Mouse (Mus musculus) forebrain, embryonic 11.5 days (tissue): Measurements from ENCODE around the gene Fndc3b. TPM values are rescaled to one million over a fixed set of nuclear protein-coding genes. Genes with fewer than 3 reads are reported as not detected.

Experiments
- ATAC-seq: fragments of 200-750 bp; cut with Nextera tagmentation; replicated peaks from 2 replicates; pipeline ENCODE4 v1.8.0; 2017; ENCODE audit warnings: moderate TSS enrichment; ENCODE audit not compliant: low FRiP score
- DNase-seq: peaks from one replicate; pipeline ENCODE4 v3.0.0-alpha.2; 2017; ENCODE audit warnings: low spot score
- H3K27ac ChIP-seq: fragments of 300-500 bp; sonication (generic); 2 replicates; pipeline ENCODE4 v1.5.1; 2014; ENCODE audit warnings: low read depth, low read length
- H3K27me3 ChIP-seq: fragments of 300-500 bp; sonication (generic); 2 replicates; pipeline ENCODE4 v1.6.1; 2014; ENCODE audit warnings: mild to moderate bottlenecking, low read length, mixed read lengths; ENCODE audit not compliant: control insufficient read depth, insufficient read depth
- H3K36me3 ChIP-seq: fragments of 300-500 bp; sonication (generic); 2 replicates; pipeline ENCODE4 v1.6.1; 2014; ENCODE audit warnings: mild to moderate bottlenecking, low read length, moderate library complexity, mixed read lengths; ENCODE audit not compliant: control insufficient read depth, insufficient read depth
- H3K4me1 ChIP-seq: fragments of 300-500 bp; sonication (generic); replicated peaks from 2 replicates; pipeline ENCODE4 v1.6.1; 2014; ENCODE audit warnings: low read length, mixed read lengths; ENCODE audit not compliant: control insufficient read depth, insufficient read depth
- H3K4me2 ChIP-seq: fragments of 300-500 bp; sonication (generic); 2 replicates; pipeline ENCODE4 v1.6.1; 2014; ENCODE audit warnings: low read depth, mild to moderate bottlenecking, low read length, moderate library complexity, mixed read lengths; ENCODE audit not compliant: severe bottlenecking
- H3K4me3 ChIP-seq: fragments of 300-500 bp; sonication (generic); 2 replicates; pipeline ENCODE4 v1.5.1; 2014; ENCODE audit warnings: low read depth, low read length
- H3K9ac ChIP-seq: fragments of 300-500 bp; sonication (generic); 2 replicates; pipeline ENCODE4 v1.6.1; 2014; ENCODE audit warnings: low read length
- H3K9me3 ChIP-seq: fragments of 300-500 bp; sonication (generic); 2 replicates; pipeline ENCODE4 v1.6.1; 2016; ENCODE audit warnings: low read length, mixed read lengths; ENCODE audit not compliant: control insufficient read depth
- WGBS: fragments of 180-500 bp; shearing (Covaris S2); extraction: QIAGEN DNeasy Blood & Tissue Kit; methylation state at CpG from one replicate; pipeline ENCODE4 v1.1.7; 2014; 5-methylcytosine and 5-hydroxymethylcytosine counted together
- polyA plus RNA-seq: library from polyadenylated mRNA; unstranded; fragments of >200 nt; fragmentation: Nextera tagmentation; extraction: Ambion mirVana; gene quantifications from 2 replicates; pipeline ENCODE4 v1.2.1, GENCODE M21; 2014

The Fndc3b gene
- polyA plus RNA-seq, 1 experiment from 2014 or later = 11.3 TPM

- no peak overlapping the region for H3K4me2 ChIP-seq
- H3K27ac ChIP-seq = no peak overlapping the region
- no peaks in the 10 kb centered on the region for H3K4me1 ChIP-seq
- WGBS = 86% methylated on average over 8 of the region's 8 CpGs
- no peak overlapping the region for H3K9ac ChIP-seq
- DNase-seq (no peak), ATAC-seq (no peak)
- H3K4me3 ChIP-seq = no peak overlapping the region
- no peaks in the 10 kb centered on the region for H3K27me3 ChIP-seq
- no peaks in the 10 kb centered on the region for H3K36me3 ChIP-seq
- no peaks in the 10 kb centered on the region for H3K9me3 ChIP-seq
These were observed 256.5 kb downstream of the Fndc3b start for GRCm38 (mm10) chr3:27454402-27455195.

GRCm38 (mm10) chr3:27453453-27454098, 257.5 kb downstream of the Fndc3b start:
- Histone ChIP-seq H3K36me3 (no peaks in the 10 kb centered on the region), H3K27me3 (no peaks in the 10 kb centered on the region), H3K4me1 (no peaks in the 10 kb centered on the region), H3K4me3 (no peak overlapping the region), H3K9me3 (no peaks in the 10 kb centered on the region), H3K27ac (no peak overlapping the region), H3K9ac (no peak overlapping the region), H3K4me2 (no peak overlapping the region)
- no peak for DNase-seq
- ATAC-seq = no peak
- 90% methylated on average over 13 of the region's 13 CpGs for WGBS

- Histone ChIP-seq H3K4me2 (no peak overlapping the region), H3K27me3 (no peaks in the 10 kb centered on the region), H3K9ac (no peak overlapping the region), H3K9me3 (no peaks in the 10 kb centered on the region), H3K27ac (no peak overlapping the region), H3K4me3 (no peak overlapping the region), H3K4me1 (no peaks in the 10 kb centered on the region), H3K36me3 (no peaks in the 10 kb centered on the region)
- 88% methylated on average over 4 of the region's 4 CpGs for WGBS
- ATAC-seq = no peak
- DNase-seq = no peak
These were observed 261.7 kb downstream of the Fndc3b start for GRCm38 (mm10) chr3:27449447-27449846.

- Histone ChIP-seq H3K27me3 (no peaks in the 10 kb centered on the region), H3K9ac (no peak overlapping the region), H3K4me1 (no peaks in the 10 kb centered on the region), H3K9me3 (no peaks in the 10 kb centered on the region), H3K4me3 (no peak overlapping the region), H3K4me2 (no peak overlapping the region), H3K27ac (no peak overlapping the region), H3K36me3 (no peaks in the 10 kb centered on the region)
- ATAC-seq = no peak
- WGBS = 91% methylated on average over 8 of the region's 9 CpGs
- no peak for DNase-seq
These were observed 262.7 kb downstream of the Fndc3b start for GRCm38 (mm10) chr3:27448367-27448766.

- 80% methylated on average over 16 of the region's 16 CpGs for WGBS
- Histone ChIP-seq H3K27me3 (no peaks in the 10 kb centered on the region), H3K4me2 (no peak overlapping the region), H3K9ac (no peak overlapping the region), H3K9me3 (no peaks in the 10 kb centered on the region), H3K4me3 (no peak overlapping the region), H3K27ac (no peak overlapping the region), H3K4me1 (no peaks in the 10 kb centered on the region), H3K36me3 (no peaks in the 10 kb centered on the region; the same call in 1 of the 2 replicates)
- DNase-seq = no peak
- ATAC-seq = no peak
These were observed 271.4 kb downstream of the Fndc3b start for GRCm38 (mm10) chr3:27439704-27440103.

GRCm38 (mm10) chr3:27435096-27435620, 275.9 kb downstream of the Fndc3b start:
- ATAC-seq = no peak
- 61% methylated on average over 6 of the region's 6 CpGs for WGBS
- no peaks in the 10 kb centered on the region for H3K9me3 ChIP-seq
- H3K4me2 ChIP-seq = no peak overlapping the region
- H3K4me1 ChIP-seq = no peaks in the 10 kb centered on the region
- no peak overlapping the region for H3K4me3 ChIP-seq
- H3K9ac ChIP-seq = no peak overlapping the region
- no peaks in the 10 kb centered on the region; the same call in 1 of the 2 replicates for H3K36me3 ChIP-seq
- no peak for DNase-seq
- H3K27me3 ChIP-seq = no peaks in the 10 kb centered on the region
- no peak overlapping the region for H3K27ac ChIP-seq

GRCm38 (mm10) chr3:27432981-27433380, 278.1 kb downstream of the Fndc3b start:
- 90% methylated on average over 3 of the region's 3 CpGs for WGBS
- Histone ChIP-seq H3K4me1 (no peaks in the 10 kb centered on the region), H3K36me3 (no peaks in the 10 kb centered on the region; the same call in 1 of the 2 replicates), H3K27ac (no peak overlapping the region), H3K27me3 (no peaks in the 10 kb centered on the region), H3K4me2 (no peak overlapping the region), H3K9me3 (no peaks in the 10 kb centered on the region), H3K4me3 (no peak overlapping the region), H3K9ac (no peak overlapping the region)
- ATAC-seq (no peak), DNase-seq (no peak)

GRCm38 (mm10) chr3:27430621-27431263, 280.4 kb downstream of the Fndc3b start:
- whole genome bisulfite sequencing = 85% methylated on average over 13 of the region's 13 CpGs
- Histone ChIP-seq H3K4me2 (no peak overlapping the region), H3K4me3 (no peak overlapping the region), H3K4me1 (no peaks in the 10 kb centered on the region), H3K9me3 (no peaks in the 10 kb centered on the region), H3K36me3 (no peaks in the 10 kb centered on the region), H3K27me3 (no peaks in the 10 kb centered on the region), H3K27ac (no peak overlapping the region), H3K9ac (no peak overlapping the region)
- no peak for ATAC-seq
- DNase-seq = no peak
